Mouse (Mus musculus) CD4-positive helper T cell, adult 2 months (primary cell): ENCODE results near the gene Chml.

Experiments
- DNase-seq: peaks from one replicate; pipeline ENCODE4 v3.0.0-alpha.2; 2012; ENCODE audit warnings: low read depth, missing footprints, low spot score

Gene Chml

GRCm38 (mm10) chr1:175692246-175692996 is at the start of gene Chml, which contains the start of gene Opn3:
Gene Chml (minus strand): TSS chr1:175692901.
Gene Opn3 (minus strand): TSS chr1:175692776.
- peak; percentile 100 for DNase-seq

- DNase-seq, result no peak
Measured at GRCm38 (mm10) chr1:175725771-175726170, 33.1 kb upstream of the Chml start.

- DNase-seq, result no peak
Measured at GRCm38 (mm10) chr1:175716832-175717231, 24.1 kb upstream of the Chml start.

GRCm38 (mm10) chr1:175712338-175712909 is 19.7 kb upstream of the Chml start:
- DNase-seq, result no peak

- no peak for DNase-seq
Measured at GRCm38 (mm10) chr1:175708013-175708412, 15.3 kb upstream of the Chml start.

GRCm38 (mm10) chr1:175707599-175707998 is 14.9 kb upstream of the Chml start:
- DNase-seq, result no peak

GRCm38 (mm10) chr1:175701145-175701544 is 8.4 kb upstream of the Chml start:
- no peak for DNase-seq

- DNase-seq, result no peak
Measured at GRCm38 (mm10) chr1:175699796-175700195, 7.1 kb upstream of the Chml start.

GRCm38 (mm10) chr1:175699375-175699774 is 6.7 kb upstream of the Chml start:
- no peak for DNase-seq

- DNase-seq, result no peak
Measured at GRCm38 (mm10) chr1:175698293-175698692, 5.6 kb upstream of the Chml start, which contains the start of gene Wdr64. Gene Wdr64 (plus strand): TSS chr1:175698593.

GRCm38 (mm10) chr1:175693429-175693960 is 794 bp upstream of the Chml start:
- DNase-seq, result peak; percentile 18

GRCm38 (mm10) chr1:175692997-175693361 is 278 bp upstream of the Chml start:
- no peak for DNase-seq

GRCm38 (mm10) chr1:175691686-175692245 is 935 bp downstream of the Chml start:
- DNase-seq, result no peak

- DNase-seq, result no peak
Measured at GRCm38 (mm10) chr1:175680995-175681394, 11.7 kb downstream of the Chml start.

- DNase-seq, result no peak
Measured at GRCm38 (mm10) chr1:175677459-175677858, 15.2 kb downstream of the Chml start.

GRCm38 (mm10) chr1:175675116-175675515 is 17.6 kb downstream of the Chml start:
- no peak for DNase-seq

- DNase-seq, result no peak
Measured at GRCm38 (mm10) chr1:175673563-175674325, 19.0 kb downstream of the Chml start.

GRCm38 (mm10) chr1:175671626-175672025 is 21.1 kb downstream of the Chml start:
- no peak for DNase-seq

- DNase-seq, result no peak
Measured at GRCm38 (mm10) chr1:175670042-175670441, 22.7 kb downstream of the Chml start.

GRCm38 (mm10) chr1:175669456-175669855 is 23.2 kb downstream of the Chml start:
- no peak for DNase-seq

GRCm38 (mm10) chr1:175668666-175669405 is 23.9 kb downstream of the Chml start:
- DNase-seq, result peak; percentile 33
